Mouse (Mus musculus): Measurements from ENCODE around the gene Cnksr1. TPM values are rescaled to one million over a fixed set of nuclear protein-coding genes. Genes with fewer than 3 reads are reported as not detected.

Gene Cnksr1
- polyA plus RNA-seq, 2 experiments from 2014 or later = not detected

DNA sequence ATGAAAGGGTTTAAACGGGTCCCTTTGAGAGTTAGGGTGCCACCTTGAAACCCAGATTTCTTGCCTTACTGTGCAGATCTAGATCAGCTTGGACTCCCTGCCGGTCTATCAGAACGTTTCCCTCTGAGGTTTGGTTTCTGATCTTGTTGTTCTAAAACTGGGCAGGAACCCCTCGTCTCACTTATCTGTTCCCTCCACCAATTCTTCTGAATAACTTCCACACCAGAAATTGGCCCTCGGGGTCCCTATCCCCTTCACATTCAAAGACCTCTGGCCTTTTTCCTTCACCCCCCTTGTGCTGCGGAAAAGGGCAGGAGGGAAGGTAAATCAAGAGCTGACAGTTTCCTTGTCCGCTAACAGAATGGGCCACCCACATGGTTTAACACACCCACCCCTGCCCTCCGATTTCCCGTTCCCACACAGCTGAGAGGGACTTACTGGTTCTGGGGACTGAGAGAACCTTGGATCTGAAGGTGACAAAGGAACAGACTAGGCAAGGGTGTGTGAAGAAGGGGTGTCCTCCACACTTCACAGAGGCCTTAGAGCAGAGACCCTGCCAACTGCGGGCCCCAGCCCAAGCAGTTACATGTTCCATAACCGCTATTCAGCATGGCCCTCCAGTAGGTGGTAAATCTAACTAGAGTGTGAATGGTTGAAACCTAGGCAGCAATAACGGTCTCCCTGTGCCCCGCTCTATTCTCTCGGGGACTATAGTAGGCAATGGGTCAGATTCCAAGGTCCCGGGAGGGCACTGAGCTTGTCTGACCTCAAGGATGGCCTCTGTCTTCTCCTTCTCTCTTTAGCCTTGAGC is 14.9 kb upstream of the Cnksr1 start:
- no peak for ATAC-seq

GRCm38 (mm10) chr4:134252131-134252910 is 14.1 kb upstream of the Cnksr1 start:
- ATAC-seq = no peak

DNA sequence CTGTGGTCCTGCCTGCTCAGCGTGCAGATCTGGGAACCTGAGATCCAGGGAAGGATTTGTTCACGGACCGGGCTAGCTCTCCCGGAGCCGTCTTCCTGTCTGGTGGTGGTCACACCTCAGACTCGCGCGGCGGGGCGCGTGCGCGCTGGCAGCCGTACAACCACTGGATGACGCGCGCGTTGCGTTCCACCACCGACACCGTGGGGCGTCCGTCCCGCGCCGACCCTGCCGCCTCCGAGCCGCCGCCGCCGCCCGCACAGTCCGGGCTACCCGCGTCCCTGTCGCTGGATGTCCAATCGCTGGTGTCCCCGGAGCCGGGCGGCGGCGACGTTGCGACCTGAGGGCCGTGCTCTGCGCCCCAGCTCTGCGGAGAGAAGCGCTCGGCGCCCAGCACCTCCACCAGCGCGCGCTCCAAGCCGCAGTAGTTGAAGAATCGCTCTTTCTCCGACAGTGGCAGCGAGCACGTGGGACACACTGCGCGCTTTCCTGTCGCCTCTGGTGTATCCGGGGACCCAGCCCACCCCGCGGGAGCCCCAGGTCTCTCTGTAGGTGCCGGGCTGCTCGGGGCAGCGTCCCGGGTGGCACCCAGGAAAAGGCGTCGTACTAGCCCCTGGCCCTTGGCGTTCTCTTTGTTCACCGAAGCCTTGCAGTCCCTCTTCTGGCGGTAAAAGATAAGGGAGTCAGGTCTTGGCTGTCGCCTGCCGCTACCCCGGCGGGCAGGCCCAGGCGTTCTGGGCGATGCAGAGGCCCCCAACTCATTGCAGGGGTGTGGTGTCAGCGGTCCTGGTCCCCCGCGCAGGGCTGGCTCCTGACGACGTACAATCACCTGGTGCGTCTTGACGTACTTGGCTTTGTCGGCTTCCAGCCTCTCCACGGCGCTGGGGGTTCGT is 13.3 kb upstream of the Cnksr1 start:
- ATAC-seq = no peak

DNA sequence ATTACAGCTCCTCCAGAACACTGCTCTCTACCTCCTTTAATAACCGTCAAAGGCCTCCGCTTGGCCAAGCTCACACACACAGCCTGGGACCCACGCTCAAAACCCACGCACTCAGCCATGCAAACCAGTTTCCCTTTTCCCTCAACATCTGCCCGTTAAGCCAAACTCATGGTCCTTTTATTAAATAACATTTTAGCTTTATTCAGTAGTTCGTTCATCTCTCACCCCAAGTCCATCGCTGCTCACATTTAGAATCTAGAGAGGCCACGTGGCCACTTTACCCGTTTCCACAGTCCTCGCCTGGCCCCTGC is 12.7 kb upstream of the Cnksr1 start:
- no peak for ATAC-seq

DNA sequence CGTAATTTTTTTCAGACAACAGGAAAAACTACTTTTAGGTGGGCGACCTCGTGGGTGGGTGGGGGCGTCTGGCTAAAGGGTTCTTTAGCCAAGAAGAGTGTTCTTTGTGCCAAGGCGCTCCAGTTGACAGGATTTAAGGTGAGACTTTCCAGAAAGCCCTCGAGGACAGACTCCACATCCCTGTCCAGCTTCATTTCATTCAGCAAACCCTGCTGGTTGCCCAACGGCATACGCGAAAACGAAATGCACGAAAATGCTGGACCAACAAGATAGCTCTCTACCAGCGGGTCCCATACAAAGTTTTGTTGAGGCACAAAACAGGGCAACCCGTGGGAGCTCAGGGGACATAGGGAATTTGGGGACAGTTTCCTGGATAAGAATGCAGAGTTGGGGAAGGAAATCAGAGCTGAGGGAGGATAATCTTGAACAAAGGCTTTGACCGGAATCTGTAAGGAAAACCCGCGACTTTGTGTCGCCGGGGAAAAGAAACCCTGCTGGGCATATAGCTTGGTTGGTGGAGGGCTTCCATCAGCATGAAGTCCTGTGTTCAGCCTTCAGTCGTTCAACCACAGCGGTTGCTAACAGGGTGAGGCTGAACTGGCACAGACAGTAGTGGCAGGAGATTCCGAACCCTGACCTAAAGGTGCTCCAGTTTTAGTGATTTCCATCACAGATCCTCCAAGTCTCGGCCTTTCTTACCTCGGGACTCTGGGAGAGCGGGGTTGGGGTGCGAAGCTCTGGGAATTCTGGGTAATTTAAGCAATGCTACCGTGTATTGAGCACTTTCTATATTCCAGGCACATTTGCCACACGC is 12.1 kb upstream of the Cnksr1 start:
- no peak for ATAC-seq

GRCm38 (mm10) chr4:134249651-134250050 is 11.5 kb upstream of the Cnksr1 start:
- peak; percentile 26 for ATAC-seq

DNA sequence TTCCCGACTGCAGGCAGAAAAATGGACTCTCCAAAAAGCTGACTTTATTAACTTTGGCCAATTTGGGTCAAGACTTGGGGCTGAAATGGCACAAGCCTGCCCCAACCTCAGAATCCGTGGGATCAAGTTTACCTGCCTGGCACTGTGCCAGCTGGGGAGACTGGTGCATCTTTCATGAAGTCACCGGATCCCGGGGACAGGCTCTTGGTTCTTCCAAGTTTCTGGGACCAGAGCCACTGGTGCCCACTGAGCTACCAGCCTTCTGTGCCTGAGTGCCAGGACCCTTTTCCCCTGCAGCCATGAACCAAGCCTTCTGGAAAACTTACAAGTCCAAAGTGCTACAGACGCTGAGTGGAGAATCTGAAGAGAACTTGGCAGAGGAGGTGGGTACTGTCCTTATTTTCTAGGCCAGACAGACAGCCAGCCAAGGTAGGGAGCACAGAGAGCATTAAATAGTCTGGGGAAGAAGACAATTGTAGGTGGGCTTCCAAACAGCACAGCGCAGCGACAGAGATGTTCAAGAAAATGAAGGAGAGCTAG is 8.6 kb upstream of the Cnksr1 start, which contains the start of gene Gm30191:
Gene Gm30191, plus strand, starts transcription at position 217 of the 540 bp plus-strand sequence.
- ATAC-seq = no peak

DNA sequence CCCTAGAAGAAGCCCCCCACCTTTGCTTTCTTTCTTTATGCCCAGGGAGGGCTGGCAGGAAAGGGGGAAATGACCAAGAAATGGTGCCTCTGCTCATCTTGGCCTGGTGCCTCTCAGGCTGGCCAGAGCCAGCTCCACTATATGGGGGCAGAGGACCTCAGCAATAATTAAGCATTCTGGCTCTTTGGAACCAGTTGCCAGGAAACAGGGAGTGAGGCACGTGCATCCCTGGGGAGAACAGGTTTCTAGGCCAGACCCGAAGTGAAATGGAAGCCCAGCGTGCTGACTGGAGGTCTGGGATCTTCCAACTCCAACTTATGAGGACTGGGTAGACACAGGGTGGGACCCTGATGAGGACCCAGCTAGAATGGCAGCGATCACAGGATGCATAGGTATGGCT is 8.1 kb upstream of the Cnksr1 start:
- ATAC-seq = no peak

DNA sequence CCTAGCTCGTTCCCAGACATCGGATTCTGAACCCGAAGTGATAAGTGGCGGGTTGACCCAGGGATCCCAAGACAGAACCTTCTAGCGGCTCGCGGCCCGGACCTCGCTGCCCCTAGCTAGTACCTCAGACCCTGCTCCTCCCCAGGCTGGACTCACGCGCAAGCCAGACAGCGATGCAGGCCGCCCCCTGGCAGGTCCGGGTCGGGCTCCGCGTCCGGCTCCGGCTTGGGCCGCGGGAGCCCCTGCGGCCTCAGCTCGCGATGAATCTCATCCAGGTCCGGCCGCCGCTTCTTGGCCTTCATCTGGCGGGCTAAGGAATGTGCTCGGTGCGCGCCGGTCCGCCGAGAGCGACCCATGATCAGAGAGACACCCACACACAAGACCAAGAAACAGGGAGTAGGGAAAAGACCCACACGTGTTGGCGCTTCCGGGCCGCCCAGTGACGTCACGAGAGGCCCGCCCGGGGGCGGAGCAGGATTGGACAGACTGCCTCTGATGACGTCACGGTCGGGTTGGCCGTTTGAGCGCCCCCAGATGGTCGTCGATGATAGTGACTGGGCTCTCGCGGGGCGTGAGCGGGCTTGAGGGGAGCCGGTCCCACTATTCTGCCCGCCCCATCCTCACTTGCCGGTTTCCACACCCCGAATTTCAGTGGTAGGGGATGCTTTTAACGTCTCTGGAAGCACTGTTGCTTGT is 7.1 kb upstream of the Cnksr1 start, which contains the start of gene Zfp593:
Gene Zfp593, minus strand, starts transcription at position 445 of the 696 bp plus-strand sequence.
- ATAC-seq = peak; percentile 95

DNA sequence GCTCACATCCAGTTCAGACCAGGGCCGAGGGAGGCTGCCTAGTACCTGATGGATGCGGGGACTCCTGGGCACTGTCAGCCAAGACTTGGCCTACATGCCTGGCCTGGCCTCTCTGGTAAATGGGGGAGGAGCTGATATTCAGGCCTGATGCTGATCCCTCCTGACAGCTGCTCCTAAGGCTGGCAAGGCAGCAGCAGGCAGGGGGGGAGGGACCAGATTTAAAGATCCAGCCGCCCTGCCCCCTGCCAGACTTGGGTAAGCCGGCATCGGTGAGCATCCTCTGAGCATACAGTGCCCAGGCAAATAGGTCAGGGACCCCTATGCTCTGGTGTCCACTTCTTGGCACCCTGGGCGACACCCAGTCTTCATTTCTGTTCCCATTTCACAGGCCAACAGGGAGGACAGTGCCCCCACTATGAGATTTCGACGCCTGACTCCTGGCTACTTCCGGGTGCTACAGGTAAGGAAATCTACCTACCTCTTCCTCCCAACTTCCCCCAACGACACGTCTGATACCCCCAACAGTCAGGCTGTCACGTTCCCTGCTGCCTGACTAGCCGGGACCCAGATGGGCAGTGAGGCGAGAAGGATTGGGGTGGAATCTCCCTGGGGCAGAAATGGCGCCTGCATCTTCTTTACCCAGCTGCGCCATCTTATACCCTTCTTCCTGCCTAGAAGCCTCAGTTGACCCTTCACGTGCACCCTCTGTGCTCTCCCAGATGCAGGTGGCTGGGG is 5.5 kb upstream of the Cnksr1 start, which contains the start of gene E130218I03Rik:
Gene E130218I03Rik, plus strand, starts transcription at position 147 of the 735 bp plus-strand sequence.
- no peak for ATAC-seq

- ATAC-seq = no peak
Observed at GRCm38 (mm10) chr4:134238686-134239085, 487 bp upstream of the Cnksr1 start.

DNA sequence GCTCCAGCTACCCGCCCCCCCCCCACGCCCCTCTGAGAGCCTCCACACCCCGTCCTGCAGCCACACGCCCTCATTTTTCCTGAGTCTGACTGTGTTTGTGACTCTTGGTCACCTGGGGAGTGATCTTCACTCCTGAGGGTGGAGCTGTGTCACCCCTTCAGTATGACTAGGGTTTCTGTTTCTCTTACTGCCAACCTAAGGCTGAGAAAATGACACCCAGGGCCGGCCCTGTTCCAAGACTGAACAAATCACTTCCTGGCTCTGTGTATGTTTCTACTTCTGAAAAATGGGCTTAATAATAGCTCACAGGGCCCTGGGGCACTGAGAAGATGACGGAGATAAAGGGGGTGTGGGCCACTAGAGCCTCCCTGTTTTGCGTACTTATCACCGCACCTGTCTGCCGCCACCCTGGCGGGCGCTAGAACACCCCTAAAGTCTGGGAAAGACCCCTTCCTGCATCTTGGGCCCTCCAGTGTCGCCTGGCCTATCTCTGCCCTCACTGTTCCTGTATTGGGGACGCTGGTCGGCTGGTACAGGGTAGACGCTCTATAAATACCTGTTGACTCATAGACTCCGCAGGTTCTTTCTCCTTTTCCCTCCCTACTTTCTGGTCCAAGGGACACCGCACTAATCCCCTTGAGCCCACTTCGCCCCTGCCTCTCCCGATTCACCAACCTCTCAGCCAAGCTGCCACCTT is 469 bp downstream of the Cnksr1 start:
- ATAC-seq = no peak

DNA sequence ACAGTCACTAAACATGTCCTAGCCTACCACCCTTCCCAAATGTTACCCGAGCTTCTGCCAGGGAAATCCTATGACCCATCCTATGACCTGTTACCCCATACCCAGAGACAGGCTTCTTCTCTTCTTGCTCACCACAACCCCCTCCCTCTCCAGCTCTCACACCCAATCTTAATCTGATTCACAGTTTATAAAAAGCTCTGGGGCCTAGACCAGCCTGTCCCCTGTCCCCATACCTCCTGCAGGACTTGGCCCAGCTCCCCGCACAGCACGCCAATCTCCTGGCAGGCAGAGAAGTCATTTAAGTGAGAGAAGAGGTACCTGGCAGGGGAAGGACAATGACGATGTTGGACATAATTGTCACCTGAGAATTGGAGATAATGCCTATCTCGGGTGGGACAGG is 3.3 kb downstream of the Cnksr1 start:
- no peak for ATAC-seq

GRCm38 (mm10) chr4:134230431-134230830 is 7.8 kb downstream of the Cnksr1 start:
- ATAC-seq = no peak

GRCm38 (mm10) chr4:134227194-134227593 is 11.0 kb downstream of the Cnksr1 start, which contains the start of gene Catsper4:
Catsper4 (minus strand) TSS chr4:134227383.
- ATAC-seq = no peak

- ATAC-seq = no peak
Observed at GRCm38 (mm10) chr4:134222793-134223600, 15.2 kb downstream of the Cnksr1 start.

- ATAC-seq = no peak
Observed at GRCm38 (mm10) chr4:134206488-134207053, 31.6 kb downstream of the Cnksr1 start.

- no peak for ATAC-seq
Observed at GRCm38 (mm10) chr4:134203340-134203896, 34.8 kb downstream of the Cnksr1 start.

Data from activated CD4-positive, CD25-positive, alpha-beta regulatory T cell, adult 4 months (primary cell).